Mouse (Mus musculus) gastrocnemius, postnatal 14 days (tissue): Measurements from ENCODE around the gene Fads2. TPM values are rescaled to one million over a fixed set of nuclear protein-coding genes. Genes with fewer than 3 reads are reported as not detected.

Experiments used
- DNase-seq: peaks from one replicate; pipeline ENCODE4 v3.0.0; 2021; ENCODE audit warnings: mixed read lengths
- intact Hi-C: fragments of 180-260 bp; cut with DNase I; formaldehyde crosslinking; loops from one replicate; pipeline ENCODE4 v1.15.1; 2025; ENCODE audit warnings: low total_unique reads
- total RNA-seq, 2 experiments: library from RNA; stranded (reverse); gene quantifications; 2 replicates each; pipeline ENCODE4 v1.2.3; 2021

Gene Fads2
- total RNA-seq, 2 experiments from 2014 or later = 6.7 to 11.1 TPM

DNA sequence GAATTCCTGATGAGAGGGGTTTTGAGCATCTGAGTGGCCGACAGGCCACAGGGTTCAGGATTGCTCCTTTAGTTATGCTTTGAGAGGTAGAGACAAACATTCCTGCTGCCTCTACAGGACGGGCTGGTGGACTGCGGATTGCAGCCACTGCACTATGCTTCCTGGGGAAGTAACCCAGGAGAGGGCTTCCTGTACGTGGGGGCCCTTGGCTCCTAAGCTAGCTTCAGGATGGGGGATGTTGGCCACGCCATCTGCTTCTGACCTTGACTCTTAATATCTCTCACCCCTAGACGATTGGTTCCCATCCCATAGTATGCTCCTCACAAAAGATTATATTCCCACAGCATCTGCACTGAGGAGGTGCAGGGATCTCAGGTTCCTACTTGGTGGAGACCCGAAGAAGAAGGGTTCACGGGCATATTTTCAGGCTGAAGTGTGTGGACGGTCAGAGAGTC, 78.2 kb downstream of the Fads2 start:
- no peak for DNase-seq
- intact Hi-C loops = no loop called here

DNA sequence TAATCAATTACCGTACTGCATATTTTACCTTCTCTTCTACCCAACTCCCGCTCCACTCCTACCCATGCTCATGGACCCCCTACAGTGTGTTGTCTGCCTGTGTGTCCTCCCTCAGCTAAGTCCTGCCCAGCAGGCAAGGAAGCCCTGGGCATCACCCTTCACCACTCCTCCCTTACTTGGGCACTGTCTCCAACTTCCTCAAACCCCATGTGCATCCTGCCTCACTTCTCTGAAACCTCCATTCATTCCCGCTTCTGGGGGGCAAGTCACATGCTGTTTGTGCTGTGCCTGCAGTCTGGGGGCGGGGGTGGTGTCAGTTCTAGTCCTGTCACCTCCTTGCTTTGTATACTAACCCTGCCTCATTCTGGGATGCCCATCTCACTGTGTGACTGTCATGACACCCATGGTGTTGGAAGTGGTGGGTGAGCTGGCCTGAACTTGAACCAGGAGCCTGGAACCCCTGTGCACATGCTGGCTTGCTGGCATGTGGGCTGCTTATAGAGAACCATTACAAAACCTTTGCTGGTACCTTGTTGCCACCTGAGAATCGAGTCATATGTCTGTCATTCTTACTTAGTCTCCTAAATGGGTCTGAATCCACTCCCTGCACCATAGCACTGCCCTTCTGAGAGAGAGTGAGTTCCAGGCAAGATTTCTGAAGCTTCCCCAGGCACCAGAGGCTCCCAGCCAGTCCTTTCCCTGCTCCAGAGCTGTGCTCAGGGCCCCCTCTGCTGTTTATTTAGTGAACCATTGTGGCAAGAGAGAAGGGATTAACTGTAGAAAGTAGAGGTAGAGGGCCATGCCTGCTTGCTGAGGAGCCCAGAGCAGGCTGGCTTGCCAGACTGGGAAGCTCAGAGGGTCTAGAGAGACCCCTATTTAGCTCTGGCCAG, 78.9 kb downstream of the Fads2 start:
- intact Hi-C loops = no loop called here
- peak; percentile 53 for DNase-seq

DNA sequence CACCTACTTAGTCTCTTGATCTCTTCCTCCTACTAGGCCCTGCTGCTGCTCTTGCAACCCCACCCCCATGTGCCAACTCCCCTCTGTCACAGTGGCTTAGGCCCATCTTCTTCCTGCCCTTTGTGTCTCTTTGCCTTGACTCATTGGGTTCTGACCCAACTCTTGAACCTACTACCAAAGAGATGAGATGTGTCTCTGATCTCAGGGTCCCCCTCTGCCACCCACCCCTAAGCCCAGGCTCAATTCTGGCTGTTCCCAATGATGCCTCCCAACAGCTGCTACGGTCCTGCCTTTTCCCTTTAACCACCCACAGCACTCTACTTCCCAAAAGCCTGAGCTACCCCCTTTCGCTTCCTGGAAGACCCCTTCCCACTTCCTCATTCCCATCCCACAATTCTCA, 79.6 kb downstream of the Fads2 start:
- DNase-seq = no peak
- intact Hi-C loops = no loop called here

DNA sequence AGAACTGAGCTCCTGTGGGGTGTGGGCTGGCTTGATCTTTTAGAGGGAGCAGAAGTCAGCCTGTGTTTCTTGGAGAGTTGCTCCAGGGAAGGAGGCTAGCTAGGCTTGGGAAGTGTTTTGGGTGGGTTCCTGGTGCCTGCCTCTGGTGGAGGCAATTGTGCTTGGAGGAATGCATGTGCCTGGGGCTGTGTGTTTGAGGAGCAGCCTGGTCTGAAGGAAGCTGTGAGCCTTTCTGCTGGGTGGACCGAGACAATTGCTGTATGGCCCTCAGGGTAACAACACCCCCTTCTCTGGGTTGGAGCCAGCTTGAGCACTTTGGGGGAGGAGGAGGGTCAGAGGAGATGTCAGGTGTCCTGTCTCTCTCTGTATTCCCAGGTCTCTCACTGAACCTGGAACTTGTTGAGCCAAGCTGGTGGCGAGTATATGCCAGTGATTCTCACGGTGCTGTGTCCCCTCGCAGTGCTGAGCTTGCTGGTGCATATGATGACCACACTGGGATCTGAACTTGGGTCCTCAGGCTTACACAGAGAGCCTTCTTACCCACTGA, 82.3 kb downstream of the Fads2 start:
- no peak for DNase-seq
- intact Hi-C loops = no loop called here

DNA sequence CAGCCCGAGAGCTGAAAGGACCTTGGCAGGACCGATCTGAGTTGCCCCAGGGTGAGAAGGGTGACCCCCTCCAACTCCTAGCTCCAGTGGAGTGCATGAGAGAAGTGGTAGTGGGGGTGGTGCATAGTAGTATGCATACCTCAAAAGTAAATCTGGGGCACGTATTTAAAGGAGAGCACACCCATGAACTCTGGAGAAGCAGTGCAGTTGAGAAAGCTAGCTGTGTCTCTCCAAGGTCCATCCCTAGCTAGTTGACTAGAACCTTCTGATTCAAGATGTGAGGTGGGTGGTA, 83.1 kb downstream of the Fads2 start:
- intact Hi-C loops = no loop called here
- DNase-seq = no peak

DNA sequence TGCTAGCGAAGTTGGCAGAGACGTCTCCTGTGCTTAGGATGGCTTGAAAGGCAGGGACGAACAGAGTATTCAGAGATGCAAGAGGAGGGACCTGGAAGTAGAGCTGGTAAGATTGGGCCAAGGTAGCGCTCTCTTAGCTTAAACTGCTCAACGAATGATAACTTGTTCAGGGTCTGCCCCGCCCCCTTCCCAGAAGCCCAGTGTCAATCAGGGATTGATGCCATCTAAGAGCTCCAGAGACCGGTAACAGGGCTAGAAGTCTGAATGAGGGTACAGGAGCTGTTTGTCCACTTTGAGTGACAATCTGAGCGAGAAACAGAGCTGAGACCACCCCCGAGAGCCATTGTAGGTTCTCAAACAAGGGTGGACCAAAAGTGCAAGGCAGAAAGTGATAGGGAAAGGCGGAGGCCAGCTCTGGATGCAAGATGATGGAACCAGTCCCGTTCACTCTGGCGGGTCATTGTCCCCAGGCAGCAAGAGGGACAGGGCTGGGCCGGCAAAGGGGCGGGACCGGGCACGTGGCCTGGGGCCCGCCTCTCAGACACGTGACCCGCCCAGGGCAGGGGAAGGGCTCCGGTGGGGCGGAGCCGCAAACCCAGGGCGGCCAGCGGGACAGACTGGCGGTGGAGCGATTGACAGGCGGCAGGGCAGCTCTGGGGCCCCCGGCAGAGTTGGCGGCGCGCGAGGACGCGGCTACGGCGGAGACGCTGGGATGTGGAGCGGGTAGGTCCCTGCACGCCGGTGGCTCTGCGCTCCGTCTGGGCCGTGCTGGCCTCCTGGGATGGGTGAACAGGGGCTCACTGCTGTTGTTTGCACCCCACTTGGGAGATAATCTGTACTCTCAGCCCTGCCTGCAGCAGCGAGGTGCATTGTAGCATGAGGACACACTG, 83.7 kb downstream of the Fads2 start:
- intact Hi-C loops = no loop called here
- DNase-seq = peak; percentile 95

DNA sequence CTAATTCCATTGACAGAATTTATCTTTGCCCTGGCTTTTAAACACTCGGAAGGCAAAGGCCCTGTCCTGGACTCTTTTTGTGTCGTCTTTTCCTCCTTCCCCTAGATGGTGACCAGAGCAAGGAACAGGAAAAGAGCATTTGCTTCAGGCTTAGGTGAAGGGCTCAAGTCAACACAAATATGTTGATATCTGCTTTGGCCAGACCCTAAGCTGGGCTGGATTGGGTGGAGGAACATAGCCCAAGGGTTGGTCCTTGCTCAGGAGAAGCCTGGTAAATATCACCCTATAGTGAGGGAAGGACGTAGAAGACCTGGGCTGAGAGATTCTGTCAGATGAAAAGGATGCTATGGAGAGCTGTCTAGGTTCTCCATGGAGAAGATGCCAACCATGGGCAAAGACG, 85.4 kb downstream of the Fads2 start:
- DNase-seq = no peak
- intact Hi-C loops = no loop called here

DNA sequence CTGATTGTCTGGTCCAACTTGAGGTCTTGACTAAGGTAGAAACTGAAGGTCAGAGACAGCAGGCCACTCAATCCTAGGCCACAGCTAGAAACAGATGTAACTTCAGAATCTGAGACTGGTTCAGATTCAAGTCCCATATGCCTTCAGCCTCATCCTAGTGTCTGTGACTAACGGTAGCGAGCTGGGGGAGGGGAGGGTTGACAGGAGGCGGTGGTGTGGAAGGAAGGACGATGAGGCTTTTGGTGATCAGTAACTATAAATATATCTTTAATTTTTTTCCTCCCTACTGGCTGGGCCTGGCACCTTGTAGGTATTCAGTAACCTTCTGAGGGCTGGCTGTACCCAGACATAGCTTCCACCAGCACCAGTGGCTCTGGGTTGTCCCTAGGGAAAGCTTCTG, 86.1 kb downstream of the Fads2 start:
- intact Hi-C loops = no loop called here

DNA sequence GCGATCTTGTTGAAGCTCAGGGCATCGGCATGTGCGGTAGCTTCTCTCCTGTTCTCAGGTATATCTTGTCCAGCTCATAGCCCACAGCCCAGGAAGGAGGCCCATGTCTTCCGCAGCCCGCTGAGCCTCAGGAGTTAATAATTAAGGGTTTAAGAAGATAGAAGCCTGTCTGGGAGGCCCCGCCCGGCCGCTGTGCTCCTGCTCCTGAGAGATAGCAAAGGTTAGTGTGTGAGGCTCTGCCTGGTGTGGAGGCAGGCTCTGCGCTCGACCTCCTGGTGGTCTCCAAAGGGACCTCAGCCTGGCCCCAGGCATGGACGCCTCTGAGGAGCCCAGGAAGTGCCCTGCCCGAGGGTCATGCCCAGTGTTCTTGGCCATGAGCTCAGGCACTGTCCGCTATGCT, 86.7 kb downstream of the Fads2 start:
- intact Hi-C loops = no loop called here
- DNase-seq = no peak

More for the DNA sequence above, 86.1 kb downstream of the Fads2 start:
- DNase-seq = no peak

DNA sequence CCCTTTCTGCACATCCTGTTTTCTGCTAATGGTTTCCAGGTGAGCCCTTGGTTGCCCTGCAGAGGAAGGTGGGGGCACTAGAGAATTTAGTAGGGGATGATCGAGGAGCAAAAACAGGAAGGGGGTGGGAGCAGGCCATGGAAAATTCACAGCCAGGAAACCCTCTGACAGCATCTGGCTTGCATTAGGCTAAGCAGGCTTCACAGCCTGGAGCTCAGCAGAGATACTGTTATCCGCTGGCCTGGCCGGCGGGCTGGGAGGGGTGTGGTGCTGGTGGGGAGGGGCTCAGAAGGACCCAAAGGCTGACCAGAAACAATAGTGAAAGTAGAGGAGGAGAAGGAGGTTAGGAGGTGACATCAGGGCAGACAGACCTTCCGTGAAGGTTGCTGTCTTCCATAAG, 87.6 kb downstream of the Fads2 start:
- intact Hi-C loops = no loop called here
- peak; percentile 77 for DNase-seq

DNA sequence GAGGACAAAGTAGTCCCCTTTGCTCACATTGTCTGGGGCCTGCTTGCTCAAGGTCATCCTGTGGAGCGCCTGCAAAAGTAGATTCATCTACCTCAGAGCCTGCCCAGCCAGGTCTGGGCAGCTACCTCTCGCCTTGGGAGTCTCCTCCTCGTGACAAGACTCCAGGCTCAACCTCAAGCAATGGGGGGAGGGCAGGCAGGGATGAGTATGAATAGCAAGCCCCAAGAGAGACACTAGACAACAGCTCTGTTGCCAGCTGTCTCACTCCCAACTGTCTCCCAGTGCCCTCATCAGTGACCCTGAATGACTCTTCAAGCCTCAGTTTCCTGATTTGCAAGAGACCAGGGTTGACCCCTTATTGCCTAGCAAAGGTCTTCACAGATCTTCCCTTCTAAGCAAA, 88.2 kb downstream of the Fads2 start:
- intact Hi-C loops = no loop called here
- DNase-seq = peak; percentile 69

DNA sequence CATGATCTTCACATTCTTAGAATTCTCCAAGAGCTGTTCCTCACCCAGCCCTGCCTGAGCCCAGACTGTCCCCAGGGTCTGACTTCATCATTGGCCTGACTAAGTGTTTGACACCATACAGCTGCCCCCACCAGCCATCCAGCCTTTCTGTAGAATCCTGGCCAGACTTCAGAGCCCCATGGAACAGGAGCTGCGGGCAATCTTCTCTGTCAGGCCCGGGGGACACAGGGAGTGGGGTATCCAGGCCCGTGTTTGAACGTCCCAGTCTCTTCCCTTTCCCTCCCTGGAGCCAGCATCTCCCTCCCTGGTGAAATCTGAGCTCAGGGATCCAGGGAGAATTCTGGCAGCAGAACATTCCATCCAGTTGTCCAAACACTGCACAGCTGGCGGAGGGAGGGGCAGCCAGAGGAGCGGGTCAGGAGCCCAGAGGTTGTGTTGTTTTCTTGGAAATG, 88.7 kb downstream of the Fads2 start:
- intact Hi-C loops = no loop called here
- DNase-seq = peak; percentile 81

Other genes starting within 250 kb of the Fads2 start
- 1 to 10 TPM; 8.3 to 9.1 TPM for gene Incenp, start 202.2 kb downstream of the Fads2 start, total RNA-seq
- 1,000 to 10,000 TPM; 2,162 to 2,185 TPM for gene Fth1, start 121.1 kb downstream of the Fads2 start, total RNA-seq
- gene Best1, start 100.1 kb downstream of the Fads2 start, total RNA-seq = under 1 TPM; 0.29 to 0.41 TPM
- 10 to 100 TPM in 1 of 2 experiments, 1 to 10 TPM in 1; 7.4 to 11.6 TPM for gene Rab3il1, start 100.1 kb downstream of the Fads2 start, total RNA-seq
- gene Fads3, start 60.2 kb downstream of the Fads2 start, total RNA-seq = 1 to 10 TPM; 5.4 to 6.0 TPM
- 10 to 100 TPM; 10.5 to 16.5 TPM for gene Fads1, start 81.1 kb upstream of the Fads2 start, total RNA-seq
- 10 to 100 TPM; 92.6 to 96.5 TPM for gene Tmem258, start 102.3 kb upstream of the Fads2 start, total RNA-seq
- 1 to 10 TPM; 4.2 to 6.2 TPM for gene Fen1, start 102.4 kb upstream of the Fads2 start, total RNA-seq
- under 1 TPM in 1 of 2 experiments, not detected in 1; 0.08 TPM for gene Myrf, start 139.0 kb upstream of the Fads2 start, total RNA-seq
- 1 to 10 TPM; 6.3 to 7.3 TPM for gene Dagla, start 203.1 kb upstream of the Fads2 start, total RNA-seq